Mouse (Mus musculus) G1E (cell line): ENCODE results near the gene Gm9945. TPM values are rescaled to one million over a fixed set of nuclear protein-coding genes. Genes with fewer than 3 reads are reported as not detected.

Experiments
- ATAC-seq: 2 replicates; pipeline ENCODE4 v1.8.0; 2016; ENCODE audit warnings: mild to moderate bottlenecking; ENCODE audit not compliant: insufficient number of reproducible peaks, poor library complexity, low FRiP score, severe bottlenecking; ENCODE audit errors: extremely low read depth
- DNase-seq: peaks from one replicate; pipeline ENCODE4 v3.0.0; 2012; ENCODE audit warnings: low spot score
- H3K27me3 ChIP-seq: 2 replicates; pipeline ENCODE4 v1.6.1; 2012; ENCODE audit warnings: mild to moderate bottlenecking, low read length, inconsistent platforms; ENCODE audit not compliant: insufficient read depth
- H3K36me3 ChIP-seq: replicated peaks from 2 replicates; pipeline ENCODE3; 2012; ENCODE audit warnings: mild to moderate bottlenecking, inconsistent platforms
- H3K4me1 ChIP-seq: 2 replicates; pipeline ENCODE4 v1.6.1; 2012; ENCODE audit warnings: low read depth, low read length, inconsistent platforms, mixed read lengths; ENCODE audit not compliant: insufficient read depth
- H3K4me3 ChIP-seq: 2 replicates; pipeline ENCODE4 v1.5.1; 2012; ENCODE audit warnings: low read depth, mild to moderate bottlenecking, inconsistent platforms, low read length, moderate library complexity, mixed read lengths
- H3K9me3 ChIP-seq: replicated peaks from 2 replicates; pipeline ENCODE4 v1.6.1; 2012; ENCODE audit warnings: inconsistent platforms
- CTCF ChIP-seq: IDR thresholded peaks from 2 replicates; pipeline ENCODE4 v1.5.1; 2012; ENCODE audit warnings: low read depth, low read length, inconsistent platforms, mixed read lengths
- GATA1 ChIP-seq: IDR thresholded peaks from 2 replicates; pipeline ENCODE4 v1.6.1; 2012; ENCODE audit warnings: borderline replicate concordance, low read length, inconsistent platforms, mixed read lengths
- GATA2 ChIP-seq: IDR thresholded peaks from 2 replicates; pipeline ENCODE4 v1.6.1; 2012; ENCODE audit warnings: low read depth, low read length, inconsistent platforms, borderline replicate concordance
- POLR2AphosphoS5 ChIP-seq: IDR thresholded peaks from 2 replicates; pipeline ENCODE4 v1.6.1; 2012; ENCODE audit warnings: low read depth, low read length, inconsistent platforms; ENCODE audit not compliant: insufficient replicate concordance
- TAL1 ChIP-seq: conservative IDR thresholded peaks from 2 replicates; pipeline ENCODE4 v1.6.1; 2012; ENCODE audit warnings: low read depth, low read length, inconsistent platforms, mixed read lengths
- polyA plus RNA-seq: library from polyadenylated mRNA; stranded (reverse); fragments of >175 nt; gene quantifications from 2 replicates; pipeline ENCODE4 v1.2.3, GENCODE M21; 2012
- total RNA-seq, 2 experiments: library from RNA; stranded (forward) in 1 of 2; stranded (reverse) in 1 of 2; fragments of 200-1000 nt in 1 of 2; fragments of >200 nt in 1 of 2; fragmentation: Nextera tagmentation in 1 of 2; gene quantifications; 2 replicates each; pipeline ENCODE4 v1.2.3; 2014 to 2017

Gm9945 gene
- total and polyA plus RNA-seq, 3 experiments, result 0.27 to 0.76 TPM; not detected in 1

DNA sequence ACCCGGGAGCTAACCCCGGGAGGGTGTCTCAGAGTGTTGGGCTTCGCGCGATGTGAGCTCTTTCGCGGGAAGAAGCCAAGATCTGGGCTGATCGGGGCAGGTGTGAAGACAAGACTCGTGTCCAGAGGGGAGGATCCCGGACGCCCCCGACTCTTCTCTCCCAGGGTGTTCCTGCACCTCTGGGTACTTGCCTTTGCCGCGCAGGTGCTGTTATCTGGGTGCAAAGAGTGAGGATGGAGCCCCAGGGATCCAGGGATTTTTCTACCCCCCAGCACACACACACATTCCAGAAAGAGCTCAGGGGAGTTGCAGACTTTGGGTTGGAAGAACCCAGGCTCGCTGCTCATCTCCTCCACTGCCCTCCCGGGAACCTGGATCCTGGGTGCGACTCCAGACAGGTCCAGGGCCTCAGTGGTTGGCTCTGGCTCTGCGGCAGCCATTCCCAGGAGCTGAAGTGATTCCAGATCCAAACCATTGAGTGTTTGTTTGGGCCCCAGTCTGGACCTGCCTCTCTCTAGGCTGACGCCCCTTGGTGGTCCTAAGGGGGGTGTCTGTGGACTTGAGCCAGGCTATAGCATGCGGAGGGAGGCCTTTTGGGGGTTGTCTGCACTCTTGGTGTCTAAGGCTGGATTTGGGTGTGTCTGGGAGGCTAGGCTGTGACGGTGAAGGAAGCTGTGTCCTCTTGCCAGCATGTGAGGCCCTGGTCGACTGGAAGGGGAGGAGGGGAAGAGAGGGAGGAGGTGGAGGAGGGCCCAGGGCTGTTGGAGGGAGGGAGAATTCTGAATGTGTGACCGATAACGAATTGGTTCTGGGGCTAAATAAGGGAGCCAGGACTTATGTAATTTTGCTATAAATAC lies 40.4 kb downstream of the Gm9945 start:
- Histone ChIP-seq H3K9me3 (no peaks in the 10 kb centered on the region), H3K4me3 (peak overlapping the region; percentile 80), H3K4me1 (peaks cover 89% of the 10 kb centered on the region), H3K36me3 (peaks cover 34% of the 10 kb centered on the region), H3K27me3 (no peaks in the 10 kb centered on the region)
- ATAC-seq, result peak; percentile 73
- TF ChIP-seq GATA1 (no peak), GATA2 (no peak), CTCF (no peak), TAL1 (no peak), POLR2AphosphoS5 (no peak)
- DNase-seq, result peak; percentile 81

DNA sequence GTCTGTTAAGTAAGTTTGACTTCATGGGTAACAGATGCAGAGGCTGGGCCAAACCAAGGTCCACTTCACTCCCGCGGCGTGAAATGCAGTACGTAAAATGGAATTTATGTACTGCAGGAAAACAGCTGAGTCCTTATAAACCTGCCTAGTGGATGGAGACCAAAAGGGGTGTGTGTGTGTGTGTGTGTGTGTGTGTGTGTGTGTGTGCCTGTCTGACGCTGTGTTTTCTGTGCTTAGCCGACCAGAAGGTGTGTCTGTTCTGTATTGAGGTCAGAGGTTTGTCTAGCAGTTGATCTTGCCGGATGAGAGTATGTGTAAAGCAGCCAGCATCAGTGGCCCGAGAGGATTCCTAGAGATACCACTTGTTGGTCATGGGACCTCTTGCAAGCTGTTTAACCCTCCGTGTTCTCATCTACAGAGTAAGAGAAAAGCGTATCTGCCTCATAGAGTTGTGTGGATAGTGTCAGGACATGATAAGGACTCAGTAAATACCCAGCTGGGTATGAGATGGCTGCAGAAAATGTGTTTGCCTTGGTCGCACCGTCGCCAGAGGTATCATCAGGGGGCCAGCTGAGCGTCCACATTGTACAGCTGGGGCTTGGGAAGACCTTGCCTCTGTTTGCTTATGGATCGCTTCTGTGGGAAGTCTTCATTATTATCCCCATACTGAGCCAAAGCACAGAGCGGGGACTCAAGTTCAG lies 41.3 kb downstream of the Gm9945 start:
- TF ChIP-seq CTCF, result no peak
- 0 out of 2 replicates have a peak, but pooled peaks have one; percentile 15 for TF ChIP-seq TAL1
- peak overlapping the region; percentile 80 for H3K4me3 ChIP-seq
- peaks cover 91% of the 10 kb centered on the region for H3K4me1 ChIP-seq
- DNase-seq (peak; percentile 40), ATAC-seq (0 out of 2 replicates have a peak, but pooled peaks have one; percentile 16)
- H3K9me3 ChIP-seq, result no peaks in the 10 kb centered on the region
- H3K27me3 ChIP-seq, result no peaks in the 10 kb centered on the region
- peaks cover 44% of the 10 kb centered on the region for H3K36me3 ChIP-seq

- Histone ChIP-seq H3K36me3 (peaks cover 49% of the 10 kb centered on the region), H3K27me3 (no peaks in the 10 kb centered on the region), H3K4me3 (peak overlapping the region; percentile 80), H3K4me1 (peaks cover 90% of the 10 kb centered on the region), H3K9me3 (no peaks in the 10 kb centered on the region)
- ATAC-seq (no peak), DNase-seq (no peak)
- TF ChIP-seq TAL1 (no peak), CTCF (no peak), POLR2AphosphoS5 (no peak)
Measured at GRCm38 (mm10) chr11:53521821-53522131, 41.8 kb downstream of the Gm9945 start.

- Histone ChIP-seq H3K4me3 (peak overlapping the region; percentile 80; the same call in 1 of the 2 replicates), H3K36me3 (peaks cover 55% of the 10 kb centered on the region), H3K9me3 (no peaks in the 10 kb centered on the region), H3K4me1 (peaks cover 88% of the 10 kb centered on the region), H3K27me3 (no peaks in the 10 kb centered on the region)
- DNase-seq (no peak), ATAC-seq (no peak)
- TF ChIP-seq CTCF (no peak), TAL1 (no peak), GATA1 (no peak), POLR2AphosphoS5 (no peak), GATA2 (no peak)
Measured at GRCm38 (mm10) chr11:53522362-53522761, 42.4 kb downstream of the Gm9945 start.

GRCm38 (mm10) chr11:53522930-53523329 lies 43.0 kb downstream of the Gm9945 start:
- TF ChIP-seq TAL1, result peak; percentile 38
- no peak for TF ChIP-seq POLR2AphosphoS5
- DNase-seq (peak; percentile 37), ATAC-seq (no peak)
- Histone ChIP-seq H3K36me3 (peaks cover 60% of the 10 kb centered on the region), H3K9me3 (no peaks in the 10 kb centered on the region), H3K4me3 (peak overlapping the region; percentile 33; the same call in 1 of the 2 replicates), H3K4me1 (peaks cover 88% of the 10 kb centered on the region), H3K27me3 (no peaks in the 10 kb centered on the region)

DNA sequence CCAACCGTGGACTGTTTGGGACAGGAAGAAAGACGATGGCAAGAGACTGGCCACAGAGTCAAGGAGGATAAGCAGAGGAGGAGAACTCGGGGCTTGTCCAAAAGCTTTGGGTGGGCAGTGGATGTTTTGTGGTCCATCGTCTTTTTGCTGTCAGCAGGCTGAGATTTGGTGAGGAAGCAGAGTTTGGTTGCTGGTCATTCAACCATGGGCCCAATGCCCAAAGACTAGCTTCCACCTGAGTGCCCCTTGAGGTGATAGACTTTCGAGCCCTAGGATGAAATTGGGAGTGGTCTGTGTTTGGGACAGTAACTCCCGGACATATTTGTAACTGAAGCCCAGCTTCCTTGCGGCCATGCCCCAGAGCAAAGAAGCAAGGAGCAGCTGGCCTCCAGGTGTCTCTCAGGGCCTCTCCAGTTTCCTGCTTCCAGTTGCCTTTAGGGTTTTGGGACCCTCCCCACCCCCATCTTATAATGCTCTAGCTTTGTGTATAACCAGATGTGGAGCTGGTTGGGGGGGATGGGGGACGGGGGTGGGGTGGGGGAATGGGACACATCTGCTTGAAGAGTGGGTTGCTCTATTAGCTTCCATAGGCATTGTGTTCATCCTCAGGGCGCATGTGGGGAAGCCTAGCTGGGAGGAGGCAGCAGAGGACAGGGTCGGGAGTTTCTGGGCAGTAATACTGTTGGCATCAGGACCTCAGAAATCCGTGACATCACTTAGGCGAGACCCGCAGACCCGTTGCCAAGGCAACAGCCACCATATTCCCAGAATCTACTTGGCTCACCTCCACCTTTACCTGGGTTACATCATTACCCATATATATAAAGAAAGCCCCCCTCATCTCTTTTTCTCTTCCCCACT lies 43.8 kb downstream of the Gm9945 start:
- Histone ChIP-seq H3K9me3 (no peaks in the 10 kb centered on the region), H3K36me3 (peaks cover 69% of the 10 kb centered on the region)
- TF ChIP-seq TAL1 (no peak), GATA2 (no peak), CTCF (no peak), POLR2AphosphoS5 (no peak)

More for the DNA sequence above, 43.8 kb downstream of the Gm9945 start:
- Histone ChIP-seq H3K4me1 (peaks cover 88% of the 10 kb centered on the region), H3K27me3 (no peaks in the 10 kb centered on the region), H3K4me3 (no peak overlapping the region; the same call in 1 of the 2 replicates)
- no peak for ATAC-seq
- DNase-seq, result no peak
